Mouse (Mus musculus) limb, embryonic 10.5 days (tissue): ENCODE data around the gene Gm8334. TPM values are rescaled to one million over a fixed set of nuclear protein-coding genes. Genes with fewer than 3 reads are reported as not detected.
"Not testable (repeated sequence)": the region's sequence is repeated elsewhere in the genome, so short reads cannot be mapped to it uniquely, and the experiment has no call there.

Source experiments
- DNase-seq: peaks from one replicate; pipeline ENCODE4 v3.0.0-alpha.2; 2017; ENCODE audit warnings: low spot score
- H3K27ac ChIP-seq: fragments of 300-500 bp; sonication (generic); 2 replicates; pipeline ENCODE4 v1.5.1; 2016; ENCODE audit warnings: mild to moderate bottlenecking
- H3K27me3 ChIP-seq: fragments of 300-500 bp; sonication (generic); 2 replicates; pipeline ENCODE4 v1.6.1; 2016; ENCODE audit warnings: low read depth, mild to moderate bottlenecking; ENCODE audit not compliant: poor library complexity, severe bottlenecking
- H3K36me3 ChIP-seq: fragments of 300-500 bp; sonication (generic); 2 replicates; pipeline ENCODE4 v1.6.1; 2016; ENCODE audit warnings: mild to moderate bottlenecking, moderate library complexity
- H3K4me1 ChIP-seq: fragments of 300-500 bp; sonication (generic); 2 replicates; pipeline ENCODE4 v1.6.1; 2016
- H3K4me3 ChIP-seq: fragments of 300-500 bp; sonication (generic); 2 replicates; pipeline ENCODE4 v1.5.1; 2016; ENCODE audit warnings: mild to moderate bottlenecking, moderate library complexity
- H3K9me3 ChIP-seq: fragments of 300-500 bp; sonication (generic); replicated peaks from 2 replicates; pipeline ENCODE4 v1.6.1; 2016; ENCODE audit warnings: mild to moderate bottlenecking
- WGBS: fragments of 180-500 bp; shearing (Covaris S2); methylation state at CpG from one replicate; pipeline ENCODE4 v1.1.7; 2016; 5-methylcytosine and 5-hydroxymethylcytosine counted together
- polyA plus RNA-seq: library from polyadenylated mRNA; unstranded; fragments of >200 nt; fragmentation: Nextera tagmentation; extraction: Ambion mirVana; gene quantifications from 2 replicates; pipeline ENCODE4 v1.2.1, GENCODE M21; 2016

Gene Gm8334
- not detected in 2 replicates for polyA plus RNA-seq

DNA sequence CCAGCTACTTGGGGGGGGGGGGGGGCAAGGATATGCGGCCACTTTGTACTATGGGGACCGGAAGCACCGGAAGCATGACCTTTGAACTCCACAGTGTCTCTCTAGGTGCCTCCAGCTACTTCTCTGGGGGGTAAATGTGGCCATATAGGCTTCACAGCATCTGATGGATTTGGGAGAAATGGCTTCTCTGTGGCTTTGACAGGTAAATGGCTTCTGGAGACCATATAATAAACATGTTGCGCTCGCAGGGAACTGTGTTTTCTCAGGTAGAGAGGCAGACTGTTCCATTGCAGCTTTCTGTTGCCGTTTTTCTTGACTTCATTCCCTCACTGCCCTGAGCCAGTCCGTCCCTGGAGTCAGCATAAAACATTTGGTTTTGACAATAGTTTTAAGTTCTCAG, at the start of gene Gm8334:
Gene Gm8334 (minus strand): TSS at position 101 of the 400 bp plus-strand sequence.
- not testable (repeated sequence) for H3K9me3 ChIP-seq, DNase-seq, H3K4me1 ChIP-seq, H3K27ac ChIP-seq, H3K4me3 ChIP-seq, H3K27me3 ChIP-seq, H3K36me3 ChIP-seq
- WGBS, result 92% methylated on average over 4 of the region's 7 CpGs

DNA sequence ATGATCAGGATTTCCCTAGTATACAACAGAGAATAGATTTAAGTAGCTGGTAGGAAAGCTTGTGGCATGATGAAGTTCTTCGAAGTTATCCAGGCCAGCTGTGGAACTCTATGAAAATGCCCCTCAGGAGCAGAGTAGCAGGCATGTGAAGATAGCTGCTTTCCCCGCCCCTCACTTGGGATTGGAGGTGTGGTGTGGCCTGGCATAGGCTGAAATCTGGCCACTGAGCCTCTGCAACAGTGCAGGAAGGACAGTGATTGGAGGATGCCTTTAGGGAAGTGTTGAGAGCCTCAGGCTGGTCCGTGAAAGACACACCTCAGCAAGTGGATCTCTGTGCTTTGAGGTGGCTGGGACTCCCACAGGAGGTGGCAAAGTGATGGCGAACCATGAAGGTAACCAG, 48.3 kb upstream of the Gm8334 start, which contains the start of gene Gm15127:
Gene Gm15127 (plus strand): TSS at position 301 of the 400 bp plus-strand sequence.
- not testable (repeated sequence) for H3K36me3 ChIP-seq, DNase-seq, H3K27ac ChIP-seq, H3K9me3 ChIP-seq, H3K4me1 ChIP-seq, H3K4me3 ChIP-seq, H3K27me3 ChIP-seq
- WGBS, result 85% methylated on average over 2 of the region's 4 CpGs

Other genes with a start within 250 kb of the Gm8334 start
- not detected in 2 replicates for gene Gm15114, start 126.2 kb downstream of the Gm8334 start, polyA plus RNA-seq
- gene Gm15127, start 48.4 kb upstream of the Gm8334 start, polyA plus RNA-seq, result not detected in 2 replicates
- gene Luzp4, start 242.5 kb upstream of the Gm8334 start, polyA plus RNA-seq, result not detected in 2 replicates